Mouse (Mus musculus) myocyte (in vitro differentiated cells): ENCODE results near the gene Efr3b.

Source experiments
- POLR2A ChIP-seq: IDR thresholded peaks from one replicate; pipeline ENCODE4 v1.6.1; 2011; ENCODE audit warnings: low read depth, mild to moderate bottlenecking, control low read depth, moderate library complexity; ENCODE audit not compliant: insufficient read length
- POLR2AphosphoS2 ChIP-seq: IDR thresholded peaks from one replicate; pipeline ENCODE4 v1.6.1; 2011; ENCODE audit warnings: low read depth, control low read depth; ENCODE audit not compliant: insufficient read length
- TCF12 ChIP-seq: IDR thresholded peaks from one replicate; pipeline ENCODE4 v1.6.1; 2011; ENCODE audit warnings: mild to moderate bottlenecking, control low read depth; ENCODE audit not compliant: poor library complexity, insufficient read depth, severe bottlenecking
- USF1 ChIP-seq: IDR thresholded peaks from one replicate; pipeline ENCODE4 v1.6.1; 2011; ENCODE audit warnings: low read depth, mild to moderate bottlenecking, control low read depth, moderate library complexity

DNA sequence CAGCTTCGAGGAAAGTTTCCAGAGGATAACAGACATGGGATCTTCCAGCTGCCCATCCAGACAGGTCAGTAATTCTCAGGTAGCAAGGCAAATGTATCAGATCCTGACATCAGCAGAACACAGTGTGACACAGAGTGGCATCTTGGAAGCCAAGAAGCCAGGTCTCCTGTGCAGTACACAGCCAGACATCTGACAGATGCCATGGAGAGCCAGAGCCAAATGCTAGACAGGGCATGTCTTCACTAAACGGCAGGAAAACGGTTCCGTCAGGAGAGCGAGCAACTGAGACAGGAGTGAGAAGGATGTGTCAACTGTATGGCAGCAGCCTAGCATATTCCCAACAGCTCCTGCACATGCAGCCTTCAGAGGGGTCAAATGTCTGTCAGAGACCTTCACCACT is 38.3 kb downstream of the Efr3b start:
- TF ChIP-seq POLR2A (no peak), USF1 (no peak), POLR2AphosphoS2 (no peak), TCF12 (no peak)
